Mouse (Mus musculus): ENCODE data around the gene Limch1. TPM values are rescaled to one million over a fixed set of nuclear protein-coding genes. Genes with fewer than 3 reads are reported as not detected.

Limch1 gene
- total RNA-seq, 2 experiments from 2014 or later: not detected

DNA sequence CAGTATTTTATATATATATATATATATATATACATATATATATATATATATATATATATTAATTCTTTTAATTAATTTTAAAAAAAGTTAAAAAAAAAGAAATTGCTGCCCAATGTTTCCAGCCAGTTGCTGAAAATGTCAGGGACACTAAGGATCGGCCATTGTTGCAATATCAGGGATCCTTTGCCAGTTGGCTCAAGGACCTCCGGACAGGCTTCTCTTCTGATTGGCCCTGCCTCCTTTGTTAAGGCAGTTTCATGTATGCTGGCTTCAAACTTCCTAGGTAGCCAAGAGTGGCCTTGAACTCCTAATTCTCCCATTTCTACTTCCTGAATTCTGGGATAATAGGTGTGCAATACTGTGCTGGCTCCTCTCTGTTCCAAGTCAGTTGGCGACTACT, 6.3 kb upstream of the Limch1 start:
- no peak for ATAC-seq (replicated peaks; ENCODE audit: low FRiP score, low TSS enrichment, poor library complexity, severe bottlenecking)

DNA sequence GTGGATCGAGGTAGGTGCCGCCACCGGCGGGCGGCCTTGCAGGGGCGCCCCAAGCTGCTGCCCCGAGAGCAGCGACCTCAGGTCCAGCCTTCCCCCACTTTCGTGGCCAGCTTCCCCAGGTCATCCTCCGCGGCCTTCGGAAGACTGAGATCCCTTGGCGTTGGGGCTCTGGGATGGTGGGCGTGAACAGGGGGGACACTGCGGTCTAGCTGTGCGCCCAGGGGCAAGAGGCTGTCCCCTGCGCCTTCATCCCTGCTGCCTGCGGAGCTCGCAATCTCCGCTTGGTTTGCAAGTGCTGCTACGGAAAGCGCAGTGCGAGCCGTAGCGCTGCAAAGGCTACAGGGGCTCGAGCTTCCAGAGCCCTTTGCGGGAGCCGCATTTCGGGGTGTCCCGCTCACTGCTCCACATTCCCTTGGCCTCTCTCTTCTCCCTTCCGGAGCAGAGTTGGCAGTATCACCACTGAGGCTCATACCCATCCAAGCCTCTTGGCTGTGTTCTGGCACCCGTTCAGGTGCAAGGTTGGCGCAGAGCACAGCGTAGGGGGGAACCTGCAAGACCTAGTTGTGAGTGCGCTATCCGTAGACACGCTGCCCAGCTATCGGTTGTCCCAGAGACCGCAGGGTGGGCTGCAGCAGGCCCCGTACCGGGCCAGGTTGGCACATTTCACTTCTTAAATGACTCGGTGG, 512 bp downstream of the Limch1 start:
- no peak for ATAC-seq (replicated peaks; ENCODE audit: low FRiP score, low TSS enrichment, poor library complexity, severe bottlenecking)

DNA sequence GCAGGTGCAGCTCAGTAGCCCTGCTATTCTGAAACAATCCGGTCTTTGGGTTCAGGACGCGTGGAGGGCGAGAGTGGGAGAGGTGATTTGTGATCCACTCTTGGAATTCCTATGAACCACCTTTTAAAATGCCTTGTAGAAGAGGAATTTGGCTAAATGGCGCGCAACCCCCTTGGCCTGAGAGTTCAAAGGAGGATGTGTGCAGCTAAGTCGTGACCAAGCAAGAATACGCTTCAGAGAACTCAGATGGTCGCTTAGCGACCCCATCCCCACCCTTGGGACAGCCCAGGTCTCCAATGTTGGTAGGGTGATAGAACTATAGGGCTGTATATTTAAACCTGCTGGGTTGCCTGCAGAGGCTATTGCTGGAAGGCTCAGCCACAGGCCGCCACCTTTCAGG, 1.1 kb downstream of the Limch1 start:
- no peak for ATAC-seq (replicated peaks; ENCODE audit: low FRiP score, low TSS enrichment, poor library complexity, severe bottlenecking)

DNA sequence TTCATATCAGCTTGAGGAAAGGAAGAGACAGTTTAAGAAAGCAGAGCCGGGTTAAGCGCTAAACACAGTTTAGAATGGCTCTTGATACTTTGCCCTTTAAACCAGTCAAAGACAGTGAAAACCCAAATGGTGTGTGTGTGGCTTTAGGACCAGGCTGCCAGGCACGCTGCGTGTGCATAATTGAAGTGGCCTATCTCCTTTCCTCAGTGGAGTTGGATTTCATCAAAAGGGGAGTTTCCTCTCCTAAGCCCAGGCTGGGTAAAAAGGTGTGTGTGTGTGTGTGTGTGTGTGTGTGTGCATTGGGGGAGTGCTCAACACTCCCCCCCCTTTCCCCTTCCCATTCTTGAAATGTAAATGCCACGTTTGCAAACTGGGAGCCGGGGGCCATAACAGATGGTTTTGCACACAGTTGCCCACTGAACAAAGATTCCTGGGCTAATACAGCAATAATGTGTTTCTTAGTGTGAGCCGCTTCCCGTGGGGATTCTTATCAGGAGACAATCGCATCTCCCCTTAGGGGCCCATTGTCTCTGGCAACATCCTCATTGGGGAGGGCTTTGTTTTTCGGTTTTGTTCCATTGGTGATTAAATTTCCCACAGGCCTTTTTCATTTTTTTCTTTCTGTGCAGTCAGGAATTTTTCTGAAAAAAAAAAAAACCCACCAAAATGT, 2.3 kb downstream of the Limch1 start:
- ATAC-seq (replicated peaks; ENCODE audit: low FRiP score, low TSS enrichment, poor library complexity, severe bottlenecking): no peak

DNA sequence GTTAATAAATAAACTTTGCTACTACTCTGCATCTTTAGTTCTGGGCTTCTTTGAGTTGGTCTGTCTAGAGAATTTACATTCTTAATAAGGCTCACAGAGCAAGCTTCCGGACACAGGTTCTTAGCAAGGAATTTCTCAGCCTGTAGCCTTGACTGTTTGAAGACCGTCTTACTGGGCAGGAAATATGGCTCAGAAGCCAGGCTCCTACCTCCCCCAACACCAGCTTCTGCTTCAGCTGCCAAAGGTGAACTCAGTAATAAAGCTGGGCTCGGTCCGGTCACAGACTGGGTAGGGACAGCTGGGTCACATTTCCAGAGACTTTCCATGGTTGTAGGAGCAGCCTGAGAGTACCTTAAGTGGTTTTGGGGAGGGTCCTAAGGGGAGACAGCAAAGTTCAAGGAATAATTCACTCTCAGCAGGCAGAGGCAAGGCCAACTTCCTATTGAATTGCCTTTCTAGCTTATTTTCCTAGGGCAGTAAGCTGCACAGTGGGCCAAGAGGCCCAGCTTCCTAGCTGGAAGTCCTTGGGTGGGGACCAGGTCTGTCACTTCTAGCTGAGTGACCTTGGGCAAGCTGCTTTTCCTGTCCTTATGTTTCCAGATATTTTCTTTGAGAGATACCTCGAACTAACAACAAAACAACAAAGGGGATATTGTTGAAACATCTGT, 3.0 kb downstream of the Limch1 start:
- ATAC-seq (replicated peaks; ENCODE audit: low FRiP score, low TSS enrichment, poor library complexity, severe bottlenecking): no peak

DNA sequence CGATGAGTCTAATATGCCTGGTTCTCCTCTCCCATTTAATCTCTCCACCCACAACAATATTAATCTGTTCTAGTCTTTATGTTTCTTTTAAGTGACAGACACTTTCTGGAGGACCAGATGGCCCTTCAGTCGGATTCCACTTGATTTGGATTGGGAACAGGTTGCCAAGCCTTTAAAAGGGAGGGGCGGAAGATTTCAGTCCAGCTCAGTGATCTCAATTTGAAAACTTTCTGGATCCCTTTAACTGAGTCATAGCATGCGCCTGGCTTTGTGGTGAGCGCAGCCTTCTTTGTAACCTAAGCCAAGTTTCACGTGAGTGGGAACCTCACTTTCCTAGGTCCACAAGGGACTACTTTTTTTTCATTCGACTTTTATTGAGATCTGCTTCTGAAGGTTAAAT, 5.0 kb downstream of the Limch1 start:
- ATAC-seq (replicated peaks; ENCODE audit: low FRiP score, low TSS enrichment, poor library complexity, severe bottlenecking): no peak

DNA sequence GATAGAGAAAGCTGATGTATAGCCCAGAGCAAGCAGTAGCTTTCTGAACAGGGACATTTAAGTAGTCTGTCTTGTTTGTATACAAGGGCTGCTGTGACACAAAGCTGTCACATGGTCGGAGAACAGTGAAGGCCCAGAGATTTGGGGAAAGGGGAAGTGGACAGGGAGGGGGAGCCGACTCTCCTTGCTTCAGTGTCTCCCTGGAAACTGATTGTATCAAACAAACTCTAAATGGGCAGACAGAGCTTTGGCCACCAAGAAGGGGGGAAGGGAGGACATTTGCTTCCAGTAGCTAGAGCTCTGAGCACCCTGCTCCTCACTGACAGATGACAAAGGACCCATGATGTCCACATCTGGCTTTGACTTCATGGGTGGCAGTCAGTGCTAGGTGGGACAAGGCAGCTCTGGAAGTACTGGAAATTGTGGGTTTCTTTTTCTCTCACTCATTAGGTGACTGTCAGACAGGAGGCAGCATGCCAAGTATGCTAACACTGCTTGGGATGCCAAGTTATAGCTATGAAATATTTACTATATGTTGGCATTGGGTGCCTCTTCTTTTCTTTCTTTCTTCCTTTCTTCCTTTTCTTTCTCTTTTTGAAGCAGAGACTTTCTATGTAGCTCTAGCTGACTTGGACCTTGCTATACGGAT, 5.8 kb downstream of the Limch1 start:
- ATAC-seq (replicated peaks; ENCODE audit: low FRiP score, low TSS enrichment, poor library complexity, severe bottlenecking): no peak

DNA sequence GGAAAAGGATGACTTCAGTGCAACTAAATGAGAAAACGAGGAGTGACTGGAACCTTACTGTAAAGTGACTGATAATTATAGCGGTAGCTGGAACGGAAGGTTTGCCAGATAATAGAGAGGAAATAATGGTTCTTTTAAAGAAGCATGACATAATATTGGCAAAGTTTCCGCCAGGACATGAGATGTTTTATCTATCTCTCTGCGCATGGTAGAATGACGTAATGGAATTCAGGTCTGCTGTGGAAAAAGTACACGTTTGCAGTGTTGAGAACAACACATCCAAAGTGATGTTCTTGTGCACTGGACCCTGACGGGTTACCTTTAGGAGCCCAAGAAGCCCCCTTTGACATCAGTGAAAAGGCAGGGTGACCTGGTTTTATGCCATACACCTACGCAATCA, 8.0 kb downstream of the Limch1 start:
- ATAC-seq (replicated peaks; ENCODE audit: low FRiP score, low TSS enrichment, poor library complexity, severe bottlenecking): no peak

DNA sequence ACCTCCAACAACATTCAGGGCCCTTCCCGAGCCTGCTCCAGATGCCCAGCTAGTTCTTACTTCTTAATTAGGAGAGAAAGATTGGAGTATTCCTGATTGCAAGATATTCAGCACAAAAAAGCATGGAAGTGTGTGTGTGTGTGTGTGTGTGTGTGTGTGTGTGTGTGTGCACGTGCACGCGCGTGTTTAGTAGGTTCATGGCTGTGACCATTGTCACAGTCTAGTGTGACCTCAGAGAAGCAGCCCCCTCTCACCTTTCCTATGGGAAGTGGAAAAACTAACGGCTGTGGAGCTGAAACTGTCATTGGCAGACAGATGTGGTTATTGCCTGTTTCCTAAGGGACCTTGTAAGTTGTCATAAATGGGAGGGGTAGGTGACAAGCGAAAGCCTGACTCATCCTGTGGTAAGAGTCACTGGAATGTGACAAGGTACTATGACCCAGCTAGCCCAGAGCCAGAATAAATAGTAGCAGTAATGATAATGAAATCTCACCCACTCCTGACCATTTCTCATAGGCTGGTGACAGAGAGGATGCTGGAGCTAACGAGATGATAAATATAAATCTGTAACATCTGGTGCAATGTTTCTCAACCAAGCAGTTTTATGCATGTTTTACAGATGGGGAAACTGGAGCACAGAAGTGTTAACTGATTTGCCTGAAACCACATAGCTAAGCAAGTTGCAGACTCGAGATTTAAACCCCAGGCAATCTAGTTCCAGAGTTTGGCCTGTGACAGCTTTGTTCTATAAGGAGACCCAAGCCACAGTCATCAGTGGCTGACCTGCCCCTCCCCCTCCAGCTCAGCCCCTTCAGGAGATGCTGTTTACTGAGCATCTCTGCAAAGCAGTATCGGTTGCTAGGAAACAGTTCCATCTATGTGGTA, 11.4 kb downstream of the Limch1 start:
- ATAC-seq (replicated peaks; ENCODE audit: low FRiP score, low TSS enrichment, poor library complexity, severe bottlenecking): no peak

DNA sequence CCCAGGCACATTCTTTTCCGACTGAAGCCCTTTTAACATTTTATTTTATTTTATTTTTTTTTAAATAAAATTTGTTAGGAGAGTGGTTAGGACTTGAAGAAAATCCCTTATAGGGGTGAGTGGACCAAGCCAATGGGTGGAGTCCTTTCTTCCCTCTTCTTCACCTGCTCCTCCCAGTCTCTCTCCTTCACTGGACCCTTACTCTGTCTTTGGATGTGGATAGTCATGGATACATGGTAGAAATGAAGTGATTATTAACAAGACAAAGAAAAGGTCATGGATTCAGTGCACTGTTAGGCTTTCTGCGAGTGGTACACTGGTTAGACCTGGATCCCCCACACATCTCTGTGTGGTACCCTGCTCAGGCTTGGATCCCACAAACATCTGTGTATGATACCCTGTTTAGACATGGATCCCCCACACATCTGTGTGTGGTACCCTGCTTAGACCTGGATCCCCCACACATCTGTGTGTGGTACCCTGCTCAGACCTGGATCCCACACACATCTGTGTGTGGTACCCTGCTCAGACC, 12.1 kb downstream of the Limch1 start:
- no peak for ATAC-seq (replicated peaks; ENCODE audit: low FRiP score, low TSS enrichment, poor library complexity, severe bottlenecking)

DNA sequence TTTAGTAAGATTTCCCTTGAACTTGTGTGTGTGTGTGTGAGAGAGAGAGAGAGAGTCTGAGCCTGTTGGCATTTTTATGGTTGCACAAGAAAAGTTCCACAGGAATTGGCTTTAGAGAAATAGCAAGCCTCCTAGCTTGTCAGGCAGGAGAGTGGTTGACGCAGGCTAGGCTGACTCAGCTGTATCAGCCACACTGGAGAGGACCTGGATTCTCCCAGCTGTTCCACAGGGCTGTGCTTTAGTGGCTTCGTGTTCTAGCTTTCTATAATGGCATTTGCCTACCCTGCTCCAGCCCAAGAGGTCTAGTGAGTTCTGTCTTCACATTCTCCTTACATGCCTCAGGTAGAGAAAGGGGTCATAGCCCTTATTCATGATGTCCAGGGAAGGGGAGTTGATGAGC, 13.7 kb downstream of the Limch1 start:
- no peak for ATAC-seq (replicated peaks; ENCODE audit: low FRiP score, low TSS enrichment, poor library complexity, severe bottlenecking)

DNA sequence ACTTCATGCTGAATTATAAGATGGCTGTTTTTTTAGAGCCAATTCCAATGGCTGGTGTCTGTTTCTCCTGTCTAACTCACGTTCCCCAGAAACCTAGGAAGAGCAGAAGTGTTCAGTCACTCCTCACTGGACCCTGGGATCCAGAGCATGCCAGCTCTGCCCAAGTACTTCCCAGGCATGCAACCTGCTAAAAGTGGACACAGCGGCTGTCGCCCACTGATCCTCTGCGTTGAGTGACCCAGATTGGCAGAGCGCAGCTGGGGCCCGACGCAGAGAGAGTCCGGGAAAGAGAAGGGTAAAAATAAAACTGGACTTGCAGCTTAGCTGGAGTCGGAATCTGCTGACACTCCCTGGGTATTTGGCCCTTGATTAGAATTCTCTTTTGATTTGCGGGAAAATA, 15.1 kb downstream of the Limch1 start:
- ATAC-seq (replicated peaks; ENCODE audit: low FRiP score, low TSS enrichment, poor library complexity, severe bottlenecking): no peak

DNA sequence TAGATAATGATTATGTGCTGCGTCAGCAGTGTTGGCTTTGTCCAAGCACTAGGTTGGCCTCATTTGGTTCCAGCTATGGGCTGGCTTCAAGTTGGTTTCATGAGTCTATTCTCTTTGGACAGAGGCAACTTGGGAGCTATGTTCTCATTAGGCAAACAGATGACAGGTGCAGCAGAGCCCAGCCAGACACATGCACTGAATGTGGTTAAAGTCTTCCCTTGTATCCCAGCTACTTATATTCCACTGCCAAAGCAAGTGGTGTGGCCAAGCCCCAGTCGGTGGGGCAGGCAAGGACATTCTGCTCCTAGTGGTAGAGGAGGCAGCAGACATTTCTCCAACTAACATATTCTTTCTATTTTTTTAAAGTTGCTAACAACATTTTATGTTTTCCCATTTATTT, 16.4 kb downstream of the Limch1 start:
- ATAC-seq (replicated peaks; ENCODE audit: low FRiP score, low TSS enrichment, poor library complexity, severe bottlenecking): no peak

DNA sequence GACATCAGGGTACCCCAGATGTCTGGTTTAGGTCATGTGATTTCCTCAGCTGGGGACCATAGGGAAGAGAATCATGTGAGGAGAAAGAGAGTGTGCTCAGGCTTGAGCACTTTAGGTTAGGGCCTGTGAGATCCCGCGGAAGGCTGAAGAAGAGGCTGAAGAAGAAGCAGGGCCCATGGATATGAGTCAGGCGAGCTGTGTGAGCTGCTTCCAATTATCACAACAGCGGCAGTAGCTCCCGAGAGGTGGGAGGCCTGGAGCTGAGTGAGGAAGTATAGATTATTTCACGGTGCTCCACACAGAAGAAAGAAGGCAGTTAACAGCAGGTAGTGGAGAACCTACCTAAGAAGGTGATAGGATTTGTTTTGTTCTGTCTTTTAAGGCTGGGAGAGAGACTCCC, 18.5 kb downstream of the Limch1 start:
- ATAC-seq (replicated peaks; ENCODE audit: low FRiP score, low TSS enrichment, poor library complexity, severe bottlenecking): no peak

DNA sequence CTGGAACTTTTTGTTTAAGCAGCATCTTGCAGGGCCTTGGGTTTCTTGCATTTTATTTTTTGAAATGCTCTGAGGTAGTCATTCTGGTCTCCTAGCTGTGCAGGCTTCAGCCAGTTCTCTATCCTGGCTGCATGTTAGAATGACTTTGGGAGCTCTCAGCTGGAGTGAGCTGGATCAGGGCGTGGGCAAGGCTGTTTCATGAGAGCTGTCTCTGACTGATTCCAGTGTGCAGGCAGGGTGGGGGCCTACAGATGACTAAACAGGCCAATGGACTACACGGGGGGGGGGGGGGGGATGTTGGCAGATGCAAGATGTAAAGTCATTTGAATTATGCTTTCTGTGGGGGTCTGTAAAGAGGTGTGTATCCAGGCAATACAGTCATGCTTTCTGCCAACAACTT, 20.3 kb downstream of the Limch1 start:
- no peak for ATAC-seq (replicated peaks; ENCODE audit: low FRiP score, low TSS enrichment, poor library complexity, severe bottlenecking)

DNA sequence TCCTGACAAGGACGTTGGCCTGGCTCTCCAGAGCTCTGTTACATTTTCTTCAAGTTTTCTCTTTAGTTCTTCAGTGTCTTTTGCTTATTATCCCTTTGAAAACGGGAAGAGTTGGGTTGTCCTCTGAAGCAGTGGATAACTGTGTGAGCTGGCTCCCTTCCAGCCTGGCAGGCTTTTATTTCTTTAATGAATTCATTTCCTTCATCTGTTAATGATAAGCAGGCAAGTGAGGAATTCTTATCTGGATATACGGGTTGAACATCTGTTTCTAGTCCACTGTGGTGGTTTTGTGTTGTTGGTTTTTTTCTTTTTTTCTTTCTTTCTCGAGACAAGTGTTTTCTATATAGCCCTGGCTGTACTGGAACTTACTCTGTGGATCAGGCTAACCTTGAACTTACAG, 22.4 kb downstream of the Limch1 start:
- peak; percentile 55; the same call in 1 of the 2 replicates for ATAC-seq (replicated peaks; ENCODE audit: low FRiP score, low TSS enrichment, poor library complexity, severe bottlenecking)

DNA sequence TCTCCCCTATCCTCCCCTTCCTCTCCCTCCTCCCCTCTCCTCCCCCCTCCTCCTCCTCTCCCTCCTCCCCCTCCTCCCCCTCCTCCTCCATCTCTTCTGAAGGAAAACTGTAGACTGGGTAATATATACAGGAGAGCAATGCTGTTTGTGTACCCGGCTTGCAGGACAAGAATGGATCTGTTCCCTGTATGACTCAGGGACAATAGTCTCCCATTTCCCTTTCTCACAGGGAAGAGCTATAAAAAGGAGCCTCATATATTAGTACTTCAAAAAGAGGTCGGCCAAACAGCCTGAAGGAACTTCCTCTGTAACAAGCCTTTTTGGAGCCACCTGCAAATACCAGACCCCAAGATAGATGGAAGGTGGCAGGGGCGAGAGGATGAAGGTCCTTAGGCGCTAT, 23.4 kb downstream of the Limch1 start:
- no peak for ATAC-seq (replicated peaks; ENCODE audit: low FRiP score, low TSS enrichment, poor library complexity, severe bottlenecking)

DNA sequence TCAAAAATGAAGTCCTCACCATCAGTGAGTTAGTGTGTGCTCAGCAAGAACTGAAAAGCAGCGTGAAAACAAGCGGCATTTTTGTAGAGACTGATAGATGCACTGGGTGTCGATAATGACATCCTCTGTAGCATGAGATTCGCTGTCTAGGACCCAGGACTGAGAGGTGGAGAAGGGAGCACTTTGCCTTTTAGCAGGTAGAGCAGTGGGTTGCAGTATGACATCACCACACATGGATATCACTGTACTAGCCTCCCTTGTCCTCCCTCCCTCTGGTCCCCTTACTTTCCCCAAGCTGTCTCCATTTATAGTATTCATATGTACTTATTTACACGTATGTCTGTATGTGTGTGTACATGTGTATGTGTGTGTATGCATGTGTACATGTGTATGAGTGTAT, 23.9 kb downstream of the Limch1 start:
- ATAC-seq (replicated peaks; ENCODE audit: low FRiP score, low TSS enrichment, poor library complexity, severe bottlenecking): no peak

DNA sequence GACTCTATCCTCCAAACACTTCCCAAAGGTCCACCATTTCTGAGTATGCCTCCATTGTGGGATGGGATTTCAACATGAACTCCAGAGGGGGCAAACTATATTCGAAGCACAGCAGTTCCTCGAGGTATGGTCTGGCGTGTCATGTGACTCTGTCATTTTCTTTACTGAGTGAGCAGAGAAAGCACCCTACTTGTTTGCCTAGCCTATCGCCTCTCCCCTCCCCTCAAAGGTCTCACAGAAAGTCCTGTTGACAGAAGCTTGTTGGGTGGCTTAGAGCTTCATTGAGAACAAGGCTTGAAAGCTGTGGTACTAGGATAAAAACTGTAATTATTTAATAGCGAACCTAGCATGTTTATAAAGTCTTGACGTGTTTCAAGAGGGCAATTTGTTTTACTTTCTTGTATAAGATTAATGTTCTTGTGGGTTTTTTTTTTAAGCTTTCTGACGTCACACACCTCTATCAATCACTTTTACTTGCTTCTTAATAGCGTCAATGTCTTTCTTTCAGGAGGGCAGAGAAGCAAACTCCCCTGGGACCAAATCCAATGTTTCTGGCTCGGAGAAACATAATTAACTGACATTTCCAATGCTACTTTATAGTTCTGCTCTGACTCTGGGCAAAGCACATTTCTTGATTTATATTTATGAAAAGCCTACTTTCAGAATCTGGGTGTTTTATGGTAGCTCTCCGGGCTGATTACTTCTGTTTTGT, 32.5 kb downstream of the Limch1 start:
- ATAC-seq (replicated peaks; ENCODE audit: low FRiP score, low TSS enrichment, poor library complexity, severe bottlenecking): no peak

Measured in megakaryocyte-erythroid progenitor cell, adult 5-6 weeks (primary cell).